In the genomic region with DNA sequence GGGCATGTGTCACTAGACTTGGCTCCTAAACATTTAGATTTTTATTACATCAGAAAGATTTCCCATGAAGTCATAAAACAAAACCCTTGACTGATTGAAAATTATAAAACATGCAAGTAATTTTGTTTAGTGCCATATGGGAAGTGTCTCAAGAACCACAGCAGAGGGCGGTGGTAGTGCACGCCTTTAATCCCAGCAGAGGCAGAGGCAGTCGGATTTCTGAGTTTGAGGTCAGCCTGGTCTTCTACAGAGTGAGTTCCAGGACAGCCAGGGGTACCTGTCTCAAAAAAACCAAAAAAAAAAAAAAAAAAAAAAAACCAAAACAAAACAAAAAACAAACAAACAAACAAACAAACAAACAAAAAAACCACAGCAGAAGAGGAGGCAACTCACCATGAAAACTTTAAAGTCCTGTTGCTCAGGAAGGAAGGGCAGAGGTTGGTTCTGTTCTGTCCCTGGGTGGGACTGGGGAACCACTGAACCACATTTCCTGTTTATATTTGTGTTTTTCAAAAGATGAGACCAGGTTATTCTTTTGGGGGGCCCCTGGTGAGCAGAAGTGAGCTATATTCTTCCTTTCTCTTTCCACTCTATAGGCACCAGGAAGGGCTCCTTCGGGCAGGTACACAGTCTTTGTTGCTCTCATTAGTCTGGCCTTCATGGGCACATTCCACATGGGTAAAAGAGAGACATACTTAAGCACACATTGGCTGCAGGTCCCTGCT, we compare ENCODE assay signal across 1 mouse cellular context.
TF ChIP-seq lines count a peak whose summit lies in the region.

No protein-coding gene starts in this region.

TF ChIP-seq in CH12.LX, 34 proteins besides CTCF, POLR2A, EP300 and RAD21:
- TF ChIP-seq KAT2A (IDR thresholded peaks at IDR 0.05; ENCODE audit: insufficient replicate concordance, low read length) (no peak), ETS1 (conservative IDR thresholded peaks at IDR 0.05; ENCODE audit: low read depth, low read length) (no peak), POLR2AphosphoS2 (IDR thresholded peaks at IDR 0.05; ENCODE audit: low read depth, low read length) (no peak), MYC (IDR thresholded peaks at IDR 0.05; ENCODE audit: low read depth, low read length) (no peak), USF1 (IDR thresholded peaks at IDR 0.05; ENCODE audit: low read depth, low read length) (no peak), GABPA (IDR thresholded peaks at IDR 0.05; ENCODE audit: insufficient replicate concordance, low read depth, low read length) (no peak), JUN (IDR thresholded peaks at IDR 0.05; ENCODE audit: insufficient read depth, low read depth, low read length) (no peak), MAZ (IDR thresholded peaks at IDR 0.05; ENCODE audit: low read depth, low read length) (no peak), IRF4 (IDR thresholded peaks at IDR 0.05; ENCODE audit: low read depth, low read length) (no peak), CHD2 (IDR thresholded peaks at IDR 0.05; ENCODE audit: low read length) (no peak), SMC3 (IDR thresholded peaks at IDR 0.05; ENCODE audit: low read depth, low read length) (no peak)
